Comparison of ENCODE assay signal across 8 mouse cellular contexts in the genomic region with DNA sequence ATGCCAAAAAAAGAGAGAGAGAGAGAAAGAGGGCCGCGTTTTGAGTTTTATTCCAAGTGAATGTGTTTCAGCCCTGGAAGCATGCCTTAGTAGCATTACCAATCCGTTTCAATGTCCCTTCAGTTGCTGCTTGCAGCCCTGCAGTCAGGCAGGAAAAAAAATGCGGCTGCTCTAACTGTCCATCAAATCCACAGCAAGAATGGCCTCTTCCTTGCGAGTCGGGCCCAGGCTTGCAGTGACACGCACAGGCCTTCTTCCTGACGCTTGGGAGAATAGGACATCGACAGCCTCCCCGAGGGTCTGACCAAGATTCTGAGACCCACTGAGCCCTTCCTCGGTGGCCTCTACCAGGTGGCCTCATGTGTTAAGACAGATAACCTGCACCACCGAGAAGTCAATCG. TPM values are rescaled to one million over a fixed set of nuclear protein-coding genes. Genes with fewer than 3 reads are reported as not detected.
DNase-seq lines count a peak whose midpoint lies in the region; ATAC-seq and TF ChIP-seq lines count a peak whose summit lies in the region.

No protein-coding gene starts in this region.

- no peak for TF ChIP-seq CTCF in lung, embryonic 14.5 days (IDR thresholded peaks at IDR 0.05; ENCODE audit: low read depth)
- no peak for TF ChIP-seq CTCF in lung, adult 2 months (IDR thresholded peaks at IDR 0.05; ENCODE audit: insufficient read depth, low read length)

- peaks cover 6% of the 10 kb centered on the region; the same call in 1 of the 2 replicates for H3K4me1 ChIP-seq in lung, embryonic 14.5 days (ENCODE audit: insufficient read depth)
- H3K4me1 ChIP-seq in lung, adult 2 months (ENCODE audit: control insufficient read depth, insufficient read depth, low read length) = no peaks in the 10 kb centered on the region
- H3K4me1 ChIP-seq in embryonic facial prominence, embryonic 12.5 days = peaks cover 21% of the 10 kb centered on the region
- H3K4me1 ChIP-seq in hindbrain, embryonic 15.5 days (replicated peaks) = peaks cover 46% of the 10 kb centered on the region
- peaks cover 22% of the 10 kb centered on the region for H3K4me1 ChIP-seq in midbrain, embryonic 16.5 days (ENCODE audit: control insufficient read depth, insufficient read depth, low read length)

- ATAC-seq in lung, embryonic 14.5 days (ENCODE audit: insufficient read depth) = no peak
- no peak for ATAC-seq in embryonic facial prominence, embryonic 12.5 days (ENCODE audit: insufficient number of reproducible peaks, insufficient read depth, low FRiP score, low TSS enrichment)
- no peak; the same call in none of the 2 replicates for ATAC-seq in hindbrain, embryonic 15.5 days (ENCODE audit: low FRiP score, low read depth)
- peak; percentile 2; the same call in 1 of the 2 replicates for ATAC-seq in midbrain, embryonic 16.5 days

- peak overlapping the region; percentile 38 for H3K4me3 ChIP-seq in lung, embryonic 14.5 days (ENCODE audit: low read depth, low read length)
- H3K4me3 ChIP-seq in lung, adult 2 months (replicated peaks; ENCODE audit: extremely low read depth, low read depth, low read length) = no peak overlapping the region
- H3K4me3 ChIP-seq in embryonic facial prominence, embryonic 12.5 days = peak overlapping the region; percentile 31
- H3K4me3 ChIP-seq in hindbrain, embryonic 15.5 days = peak overlapping the region; percentile 63
- peak overlapping the region; percentile 68 for H3K4me3 ChIP-seq in midbrain, embryonic 16.5 days (ENCODE audit: low read depth, low read length)

- WGBS in lung, embryonic 14.5 days = 5% methylated on average over 13 of the region's 13 CpGs
- 11% methylated on average over 13 of the region's 13 CpGs for WGBS in lung, adult 2 months
- WGBS in embryonic facial prominence, embryonic 12.5 days = 1% methylated on average over 13 of the region's 13 CpGs
- 0% methylated on average over 13 of the region's 13 CpGs for WGBS in hindbrain, embryonic 15.5 days
- 1% methylated on average over 13 of the region's 13 CpGs for WGBS in midbrain, embryonic 16.5 days

- peak; percentile 67 for DNase-seq in lung, embryonic 14.5 days
- no peak for DNase-seq in lung, adult 2 months
- no peak for DNase-seq in adrenal gland, postnatal 36 days
- DNase-seq in adrenal gland, adult 8-10 months = no peak
- DNase-seq in spleen, adult 18-20 months = no peak

- no peaks in the 10 kb centered on the region for H3K36me3 ChIP-seq in lung, embryonic 14.5 days (ENCODE audit: insufficient read depth)
- H3K36me3 ChIP-seq in embryonic facial prominence, embryonic 12.5 days = no peaks in the 10 kb centered on the region
- no peaks in the 10 kb centered on the region for H3K36me3 ChIP-seq in hindbrain, embryonic 15.5 days
- no peaks in the 10 kb centered on the region for H3K36me3 ChIP-seq in midbrain, embryonic 16.5 days (ENCODE audit: control insufficient read depth, insufficient read depth, low read length)

- no peaks in the 10 kb centered on the region for H3K9me3 ChIP-seq in lung, embryonic 14.5 days (ENCODE audit: low read depth, low read length)
- peaks cover 4% of the 10 kb centered on the region; the same call in 1 of the 2 replicates for H3K9me3 ChIP-seq in embryonic facial prominence, embryonic 12.5 days
- H3K9me3 ChIP-seq in hindbrain, embryonic 15.5 days = no peaks in the 10 kb centered on the region
- H3K9me3 ChIP-seq in midbrain, embryonic 16.5 days (replicated peaks; ENCODE audit: control insufficient read depth, low read length, poor library complexity, severe bottlenecking) = no peaks in the 10 kb centered on the region

- H3K27ac ChIP-seq in lung, embryonic 14.5 days (ENCODE audit: low read depth) = no peak overlapping the region
- H3K27ac ChIP-seq in embryonic facial prominence, embryonic 12.5 days = peak overlapping the region; percentile 67
- peak overlapping the region; percentile 87 for H3K27ac ChIP-seq in hindbrain, embryonic 15.5 days (replicated peaks)
- H3K27ac ChIP-seq in midbrain, embryonic 16.5 days (ENCODE audit: low read length) = peak overlapping the region; percentile 87

- peak overlapping the region; percentile 86 for H3K4me2 ChIP-seq in lung, embryonic 14.5 days
- peak overlapping the region; percentile 92 for H3K4me2 ChIP-seq in embryonic facial prominence, embryonic 12.5 days (replicated peaks)
- peak overlapping the region; percentile 97 for H3K4me2 ChIP-seq in hindbrain, embryonic 15.5 days
- H3K4me2 ChIP-seq in midbrain, embryonic 16.5 days (ENCODE audit: low read length) = peak overlapping the region; percentile 96

- H3K9ac ChIP-seq in lung, embryonic 14.5 days = 0 out of 2 replicates have a peak overlapping the region, but pooled peaks have one; percentile 20
- peak overlapping the region; percentile 48 for H3K9ac ChIP-seq in embryonic facial prominence, embryonic 12.5 days
- peak overlapping the region; percentile 68 for H3K9ac ChIP-seq in hindbrain, embryonic 15.5 days
- peak overlapping the region; percentile 67 for H3K9ac ChIP-seq in midbrain, embryonic 16.5 days (ENCODE audit: low read depth, low read length)

- TF ChIP-seq POLR2A in lung, adult 2 months (IDR thresholded peaks at IDR 0.05; ENCODE audit: borderline replicate concordance, extremely low read depth, low read depth, low read length) = no peak

- peaks cover 60% of the 10 kb centered on the region for H3K27me3 ChIP-seq in lung, embryonic 14.5 days (ENCODE audit: insufficient read depth, low read length)
- peaks cover 58% of the 10 kb centered on the region for H3K27me3 ChIP-seq in embryonic facial prominence, embryonic 12.5 days
- H3K27me3 ChIP-seq in hindbrain, embryonic 15.5 days = peaks cover 15% of the 10 kb centered on the region
- H3K27me3 ChIP-seq in midbrain, embryonic 16.5 days (ENCODE audit: control insufficient read depth, insufficient read depth, low read depth, low read length) = peaks cover 3% of the 10 kb centered on the region

RNA-seq across cellular contexts. Expression of gene Shc3, which starts 0.7 kb away (rescaled TPM):
- not detected in 2 replicates for polyA plus RNA-seq in lung, embryonic 14.5 days (2014; fragmentation: Nextera tagmentation; extraction: Ambion mirVana)
- 0.22 and 0.45 TPM in 2 replicates for polyA plus RNA-seq in lung, adult 2 months (2012; rRNA removed)
- polyA plus RNA-seq in embryonic facial prominence, embryonic 12.5 days (2016; fragmentation: Nextera tagmentation; extraction: Ambion mirVana) = 1.7 and 2.5 TPM in 2 replicates
- 7.3 and 8.4 TPM in 2 replicates for polyA plus RNA-seq in hindbrain, embryonic 15.5 days (2015; fragmentation: Nextera tagmentation; extraction: Ambion mirVana)
- 7.2 and 8.3 TPM in 2 replicates for polyA plus RNA-seq in midbrain, embryonic 16.5 days (2015; fragmentation: Nextera tagmentation; extraction: Ambion mirVana)
- total RNA-seq in adrenal gland, postnatal 36 days (2021) = 1 to 10 TPM; 1.0 to 1.2 TPM
- 1 to 10 TPM in 3 of 4 experiments, under 1 TPM in 1; 0.80 to 1.7 (median 1.6) TPM for total RNA-seq in adrenal gland, adult 8-10 months (2022)
